Mouse (Mus musculus): ENCODE measurements around the gene Hmcn1. TPM values are rescaled to one million over a fixed set of nuclear protein-coding genes. Genes with fewer than 3 reads are reported as not detected.

Gene Hmcn1
- total and polyA plus RNA-seq, 2 experiments from 2014 or later = 0.80 to 6.3 TPM

DNA sequence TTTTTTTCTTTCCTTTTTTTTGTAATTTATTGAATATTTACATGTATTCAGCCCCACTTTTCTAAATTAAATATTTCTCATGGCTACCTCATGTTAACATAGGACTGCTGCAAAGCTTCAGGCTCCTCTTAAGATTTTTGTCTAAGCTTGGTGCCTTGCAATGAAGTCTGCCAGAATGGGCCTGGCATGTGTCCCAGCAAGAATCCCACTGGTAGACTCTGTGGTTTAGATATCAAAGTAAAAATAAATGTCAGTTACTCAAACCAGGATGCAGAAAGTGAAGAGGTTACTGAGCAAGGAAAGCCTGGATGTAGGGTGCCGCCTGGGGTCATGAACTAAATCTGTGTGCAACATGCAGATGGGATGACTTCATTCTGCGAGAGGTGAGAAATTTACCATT, 217.5 kb downstream of the Hmcn1 start:
- Histone ChIP-seq H3K9ac (replicated peaks; ENCODE audit: low read length) (no peak overlapping the region), H3K4me2 (ENCODE audit: low read depth, low read length) (no peak overlapping the region), H3K27ac (no peak overlapping the region), H3K36me3 (ENCODE audit: insufficient read depth, low read length) (no peaks in the 10 kb centered on the region), H3K9me3 (ENCODE audit: low read length) (no peaks in the 10 kb centered on the region), H3K4me3 (ENCODE audit: low read length) (no peak overlapping the region), H3K27me3 (ENCODE audit: insufficient read depth, low read length) (no peaks in the 10 kb centered on the region), H3K4me1 (ENCODE audit: insufficient read depth, low read length) (no peaks in the 10 kb centered on the region)
- TF ChIP-seq CTCF (IDR thresholded peaks at IDR 0.05; ENCODE audit: low read depth) = no peak
- DNase-seq (ENCODE audit: low spot score) (no peak), ATAC-seq (no peak)
- WGBS = 62% methylated on average over 2 of the region's 2 CpGs

DNA sequence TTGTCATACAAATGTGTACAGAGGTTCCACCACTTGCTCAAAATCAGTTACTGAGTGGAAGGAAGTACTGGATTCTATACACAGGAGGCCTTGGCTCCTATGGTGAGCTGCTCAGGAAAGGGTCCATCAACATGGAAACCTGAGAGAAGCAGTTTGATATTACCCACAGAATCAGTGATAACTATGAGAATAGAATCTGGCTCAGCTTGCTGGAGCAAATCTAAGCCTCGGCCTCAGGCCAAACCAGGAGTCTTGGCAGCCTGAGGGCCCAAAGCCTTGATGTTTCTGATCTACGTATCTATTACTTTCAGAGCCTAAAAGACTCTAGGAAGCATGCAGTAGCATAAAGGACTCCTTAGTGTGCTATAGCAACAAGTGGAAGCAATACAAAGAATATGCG, 220.3 kb downstream of the Hmcn1 start:
- Histone ChIP-seq H3K36me3 (ENCODE audit: insufficient read depth, low read length) (no peaks in the 10 kb centered on the region), H3K4me2 (ENCODE audit: low read depth, low read length) (no peak overlapping the region), H3K27ac (no peak overlapping the region), H3K27me3 (ENCODE audit: insufficient read depth, low read length) (no peaks in the 10 kb centered on the region), H3K4me1 (ENCODE audit: insufficient read depth, low read length) (no peaks in the 10 kb centered on the region), H3K9ac (replicated peaks; ENCODE audit: low read length) (no peak overlapping the region), H3K9me3 (ENCODE audit: low read length) (no peaks in the 10 kb centered on the region), H3K4me3 (ENCODE audit: low read length) (no peak overlapping the region)
- no peak for DNase-seq (ENCODE audit: low spot score)
- no peak for TF ChIP-seq CTCF (IDR thresholded peaks at IDR 0.05; ENCODE audit: low read depth)
- WGBS = 80% methylated on average over 3 of the region's 3 CpGs
- ATAC-seq = no peak

DNA sequence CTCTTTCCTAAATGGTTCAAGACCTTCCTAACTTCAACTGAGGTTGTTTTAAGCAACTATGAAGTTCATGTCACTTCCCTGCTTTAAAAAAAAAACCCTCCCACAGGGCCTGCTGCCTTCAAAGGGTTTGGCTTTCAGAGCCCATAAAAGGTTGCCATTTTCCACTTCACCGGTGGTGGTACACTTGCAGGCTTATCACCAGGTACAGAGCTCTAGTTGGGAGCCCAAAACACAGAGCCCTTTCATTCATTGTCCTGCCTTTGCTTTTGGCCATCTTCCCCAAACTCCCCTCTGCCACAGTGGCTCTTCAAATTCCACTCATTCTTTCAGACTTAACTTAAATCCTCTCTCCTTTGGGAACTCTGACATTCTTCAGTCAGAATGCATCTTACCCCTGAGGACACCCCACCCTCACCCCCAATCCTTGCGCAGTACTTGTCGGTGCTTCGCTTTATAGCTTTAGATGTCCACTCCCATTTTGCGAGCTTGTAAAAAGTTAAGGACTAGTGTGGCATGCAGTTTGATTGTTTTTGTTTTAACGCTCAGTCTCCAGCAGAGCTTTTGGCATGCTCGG, 222.2 kb downstream of the Hmcn1 start:
- no peak for DNase-seq (ENCODE audit: low spot score)
- Histone ChIP-seq H3K9ac (replicated peaks; ENCODE audit: low read length) (no peak overlapping the region), H3K4me1 (ENCODE audit: insufficient read depth, low read length) (no peaks in the 10 kb centered on the region), H3K9me3 (ENCODE audit: low read length) (no peaks in the 10 kb centered on the region), H3K36me3 (ENCODE audit: insufficient read depth, low read length) (no peaks in the 10 kb centered on the region), H3K27ac (no peak overlapping the region), H3K4me2 (ENCODE audit: low read depth, low read length) (no peak overlapping the region), H3K27me3 (ENCODE audit: insufficient read depth, low read length) (no peaks in the 10 kb centered on the region), H3K4me3 (ENCODE audit: low read length) (no peak overlapping the region)
- 37% methylated on average over 7 of the region's 7 CpGs for WGBS
- no peak for ATAC-seq
- TF ChIP-seq CTCF (IDR thresholded peaks at IDR 0.05; ENCODE audit: low read depth) = no peak

DNA sequence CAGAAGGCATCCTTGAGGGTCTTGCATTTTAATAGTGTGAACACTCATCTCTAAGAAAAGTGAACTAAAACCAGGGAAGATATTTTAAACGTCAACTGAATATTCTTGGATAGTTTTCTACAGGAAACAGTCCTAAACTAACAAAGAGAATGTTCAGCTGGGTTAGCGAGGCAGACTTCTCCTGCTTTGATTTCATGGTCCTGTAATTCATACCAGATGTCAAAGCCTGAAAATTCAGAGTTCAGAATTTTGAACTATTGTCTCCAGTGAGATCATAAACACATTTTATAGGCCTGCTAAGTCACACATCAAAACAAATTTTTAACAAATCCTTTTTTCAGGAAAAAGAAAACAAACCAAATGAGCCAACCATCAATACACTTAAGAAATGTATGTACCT, 223.4 kb downstream of the Hmcn1 start:
- no peak for ATAC-seq
- Histone ChIP-seq H3K27ac (no peak overlapping the region), H3K4me2 (ENCODE audit: low read depth, low read length) (no peak overlapping the region), H3K9me3 (ENCODE audit: low read length) (no peaks in the 10 kb centered on the region), H3K4me3 (ENCODE audit: low read length) (no peak overlapping the region), H3K36me3 (ENCODE audit: insufficient read depth, low read length) (no peaks in the 10 kb centered on the region), H3K27me3 (ENCODE audit: insufficient read depth, low read length) (no peaks in the 10 kb centered on the region), H3K4me1 (ENCODE audit: insufficient read depth, low read length) (no peaks in the 10 kb centered on the region), H3K9ac (replicated peaks; ENCODE audit: low read length) (no peak overlapping the region)
- 68% methylated on average over 2 of the region's 2 CpGs for WGBS
- no peak for DNase-seq (ENCODE audit: low spot score)
- TF ChIP-seq CTCF (IDR thresholded peaks at IDR 0.05; ENCODE audit: low read depth) = no peak

DNA sequence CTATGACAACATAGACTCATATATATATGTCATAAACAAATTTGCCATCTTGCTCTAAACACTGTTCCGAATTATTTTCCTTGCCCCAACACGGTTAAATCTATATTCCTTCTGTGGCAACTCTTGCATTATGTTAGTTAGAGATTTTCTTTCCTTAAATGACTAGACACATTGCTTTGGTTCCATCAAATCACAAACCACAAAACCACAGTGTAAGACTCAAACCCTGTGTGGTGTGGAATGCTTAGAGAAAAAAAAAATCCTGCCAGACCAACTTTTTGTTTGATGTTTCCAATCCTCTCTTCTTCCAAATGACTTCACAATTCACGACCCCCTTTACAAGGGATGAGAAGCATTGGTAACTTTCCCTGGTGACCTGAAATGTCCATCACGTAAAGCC, 231.6 kb downstream of the Hmcn1 start:
- Histone ChIP-seq H3K36me3 (ENCODE audit: insufficient read depth, low read length) (no peaks in the 10 kb centered on the region), H3K4me2 (ENCODE audit: low read depth, low read length) (no peak overlapping the region), H3K9me3 (ENCODE audit: low read length) (no peaks in the 10 kb centered on the region), H3K4me3 (ENCODE audit: low read length) (no peak overlapping the region), H3K27ac (no peak overlapping the region), H3K27me3 (ENCODE audit: insufficient read depth, low read length) (no peaks in the 10 kb centered on the region), H3K9ac (replicated peaks; ENCODE audit: low read length) (no peak overlapping the region), H3K4me1 (ENCODE audit: insufficient read depth, low read length) (no peaks in the 10 kb centered on the region)
- WGBS = 84% methylated on average over 4 of the region's 4 CpGs
- no peak for DNase-seq (ENCODE audit: low spot score)
- no peak for ATAC-seq
- TF ChIP-seq CTCF (IDR thresholded peaks at IDR 0.05; ENCODE audit: low read depth) = no peak

DNA sequence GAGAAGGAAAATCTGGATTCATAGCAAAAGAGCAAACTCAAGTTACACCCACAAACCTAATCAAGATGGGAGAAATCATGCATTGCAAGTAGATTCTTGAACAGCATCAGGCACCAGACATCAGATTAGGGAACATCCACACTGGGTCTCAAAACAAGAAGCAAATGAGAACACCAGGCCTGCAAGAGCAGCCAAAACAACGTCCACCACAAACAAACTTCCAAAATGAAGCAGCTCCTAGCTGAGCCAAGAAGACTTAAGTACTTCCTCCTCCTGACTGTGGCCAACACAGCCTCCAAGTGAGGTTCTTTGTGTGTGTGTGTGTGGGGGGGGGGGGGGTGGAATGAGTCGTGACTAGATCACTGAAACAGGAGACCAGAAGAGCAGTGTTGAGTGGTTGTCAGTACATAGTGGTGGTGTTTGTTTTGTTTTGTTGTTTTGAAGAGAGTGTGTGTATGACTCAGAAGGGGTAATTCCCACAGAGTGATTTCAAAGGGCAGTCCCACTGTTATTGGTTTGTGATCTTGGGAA, 232.4 kb downstream of the Hmcn1 start:
- no peak for ATAC-seq

DNA sequence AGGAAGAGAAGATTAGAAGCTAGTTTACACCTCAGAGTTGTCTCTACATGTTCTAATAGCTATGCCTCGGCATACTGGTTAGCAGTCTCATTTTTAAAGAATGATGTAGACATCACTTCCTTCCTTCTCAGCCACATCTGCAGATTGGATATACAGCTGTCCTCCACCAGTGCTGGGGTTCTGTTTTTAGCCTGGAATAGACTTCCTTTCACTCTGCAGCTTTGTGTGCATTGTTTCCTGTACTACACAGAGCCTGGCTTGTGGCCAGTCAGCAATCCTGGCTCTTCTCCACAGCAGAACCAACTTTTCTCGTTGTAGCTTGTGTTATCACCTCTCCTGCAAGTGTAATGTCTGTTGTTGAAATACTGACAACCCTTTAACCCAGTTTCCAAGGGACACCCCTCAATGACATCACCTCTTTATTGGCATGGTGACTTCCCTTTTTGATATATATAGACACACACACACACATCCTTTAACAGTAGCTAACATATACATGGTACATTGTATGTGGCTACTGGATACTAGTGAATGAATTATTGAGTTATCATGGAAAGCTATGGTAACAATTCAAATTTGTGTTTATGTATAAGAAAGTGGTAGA, 233.7 kb downstream of the Hmcn1 start:
- no peak for TF ChIP-seq CTCF (IDR thresholded peaks at IDR 0.05; ENCODE audit: low read depth)
- DNase-seq (ENCODE audit: low spot score) = peak; percentile 9
- H3K27me3 ChIP-seq (ENCODE audit: insufficient read depth, low read length) = no peaks in the 10 kb centered on the region
- no peak overlapping the region for H3K27ac ChIP-seq
- no peak for ATAC-seq
- H3K4me2 ChIP-seq (ENCODE audit: low read depth, low read length) = no peak overlapping the region
- no peaks in the 10 kb centered on the region for H3K36me3 ChIP-seq (ENCODE audit: insufficient read depth, low read length)
- no peaks in the 10 kb centered on the region for H3K4me1 ChIP-seq (ENCODE audit: insufficient read depth, low read length)
- no peak overlapping the region for H3K9ac ChIP-seq (replicated peaks; ENCODE audit: low read length)
- 67% methylated on average over 2 of the region's 2 CpGs for WGBS
- H3K9me3 ChIP-seq (ENCODE audit: low read length) = no peaks in the 10 kb centered on the region
- H3K4me3 ChIP-seq (ENCODE audit: low read length) = no peak overlapping the region

More for the DNA sequence above, 232.4 kb downstream of the Hmcn1 start:
- TF ChIP-seq CTCF (IDR thresholded peaks at IDR 0.05; ENCODE audit: low read depth) = no peak
- no peak for DNase-seq (ENCODE audit: low spot score)
- Histone ChIP-seq H3K27me3 (ENCODE audit: insufficient read depth, low read length) (no peaks in the 10 kb centered on the region), H3K27ac (no peak overlapping the region), H3K9ac (replicated peaks; ENCODE audit: low read length) (no peak overlapping the region), H3K4me2 (ENCODE audit: low read depth, low read length) (no peak overlapping the region), H3K4me3 (ENCODE audit: low read length) (no peak overlapping the region), H3K36me3 (ENCODE audit: insufficient read depth, low read length) (no peaks in the 10 kb centered on the region), H3K9me3 (ENCODE audit: low read length) (no peaks in the 10 kb centered on the region), H3K4me1 (ENCODE audit: insufficient read depth, low read length) (no peaks in the 10 kb centered on the region)
- WGBS = 39% methylated on average over 2 of the region's 2 CpGs

All from hindbrain, postnatal 0 days (tissue).